In genomic region chr11:75796536-75797246, GRCm38 (mm10) we compare ENCODE assay signal across 9 mouse cellular contexts. TPM values are rescaled to one million over a fixed set of nuclear protein-coding genes. Genes with fewer than 3 reads are reported as not detected.
DNase-seq lines count a peak whose midpoint lies in the region; ATAC-seq and TF ChIP-seq lines count a peak whose summit lies in the region.
"Had no signal": no experiment of that assay in that cellular context is flagged by ENCODE, and none has a peak within 500 bp of the region (broad histone marks: within the 10 kb centered on the region; RNA-seq: fewer than 3 reads in every experiment).

No protein-coding gene starts in this region.

- H3K4me3 ChIP-seq in heart, adult 2 months, result no peak overlapping the region
- peak overlapping the region; percentile 51 for H3K4me3 ChIP-seq in midbrain, embryonic 13.5 days (replicated peaks)
- no peak overlapping the region for H3K4me3 ChIP-seq in midbrain, embryonic 11.5 days (ENCODE audit: low read depth, low read length)
- peak overlapping the region; percentile 48 for H3K4me3 ChIP-seq in hindbrain, postnatal 0 days (ENCODE audit: low read length)
- no peak overlapping the region for H3K4me3 ChIP-seq in testis, adult 2 months (ENCODE audit: control insufficient read depth, low read depth, low read length)

- DNase-seq in heart, adult 2 months, result peak in 1 of 2 experiments; percentile 9
- no peak for DNase-seq in heart, postnatal 4 days
- DNase-seq in midbrain, embryonic 11.5 days (ENCODE audit: low spot score, missing footprints), result no peak
- DNase-seq in hindbrain, postnatal 0 days (ENCODE audit: low spot score), result no peak
- DNase-seq in spleen, adult 18-20 months, result no peak
- DNase-seq in spleen, postnatal 4 days (ENCODE audit: low spot score in 2 of 2), result no peak

- WGBS in heart, adult 2 months, result 69% methylated on average over 13 of the region's 13 CpGs
- WGBS in midbrain, embryonic 13.5 days, result 71% methylated on average over 13 of the region's 13 CpGs
- WGBS in midbrain, embryonic 11.5 days, result 69% methylated on average over 13 of the region's 13 CpGs
- WGBS in hindbrain, postnatal 0 days, result 65% methylated on average over 13 of the region's 13 CpGs

- H3K9me3 ChIP-seq in midbrain, embryonic 13.5 days, result no peaks in the 10 kb centered on the region
- no peaks in the 10 kb centered on the region for H3K9me3 ChIP-seq in midbrain, embryonic 11.5 days (ENCODE audit: control insufficient read depth, low read length)
- H3K9me3 ChIP-seq in hindbrain, postnatal 0 days (ENCODE audit: low read length), result no peaks in the 10 kb centered on the region

- intact Hi-C loops in heart, adult 2 months (cut with DNase I), result no loop called here

- no peak overlapping the region for H3K27ac ChIP-seq in heart, adult 2 months
- no peak overlapping the region for H3K27ac ChIP-seq in midbrain, embryonic 13.5 days
- H3K27ac ChIP-seq in midbrain, embryonic 11.5 days (ENCODE audit: low read depth, low read length), result no peak overlapping the region
- peak overlapping the region; percentile 48; the same call in 1 of the 2 replicates for H3K27ac ChIP-seq in hindbrain, postnatal 0 days
- H3K27ac ChIP-seq in testis, adult 2 months (ENCODE audit: control insufficient read depth, insufficient read depth, low read depth, low read length), result 0 out of 2 replicates have a peak overlapping the region, but pooled peaks have one; percentile 2

- H3K4me2 ChIP-seq in midbrain, embryonic 13.5 days (replicated peaks), result peak overlapping the region; percentile 62
- no peak overlapping the region for H3K4me2 ChIP-seq in midbrain, embryonic 11.5 days
- peak overlapping the region; percentile 61 for H3K4me2 ChIP-seq in hindbrain, postnatal 0 days (ENCODE audit: low read depth, low read length)

- no peaks in the 10 kb centered on the region for H3K36me3 ChIP-seq in heart, adult 2 months (ENCODE audit: control insufficient read depth, insufficient read depth, low read length)
- H3K36me3 ChIP-seq in midbrain, embryonic 13.5 days, result no peaks in the 10 kb centered on the region
- no peaks in the 10 kb centered on the region for H3K36me3 ChIP-seq in midbrain, embryonic 11.5 days (ENCODE audit: control insufficient read depth, insufficient read depth, low read length)
- H3K36me3 ChIP-seq in hindbrain, postnatal 0 days (ENCODE audit: insufficient read depth, low read length), result no peaks in the 10 kb centered on the region
- no peaks in the 10 kb centered on the region for H3K36me3 ChIP-seq in testis, adult 2 months (ENCODE audit: control insufficient read depth, insufficient read depth, low read length)

- H3K27me3 ChIP-seq in heart, adult 2 months (ENCODE audit: control insufficient read depth, insufficient read depth, low read length), result peaks cover 4% of the 10 kb centered on the region
- H3K27me3 ChIP-seq in midbrain, embryonic 13.5 days, result peaks cover 54% of the 10 kb centered on the region
- peaks cover 40% of the 10 kb centered on the region for H3K27me3 ChIP-seq in midbrain, embryonic 11.5 days (ENCODE audit: control insufficient read depth, insufficient read depth, low read length)
- peaks cover 6% of the 10 kb centered on the region for H3K27me3 ChIP-seq in hindbrain, postnatal 0 days (ENCODE audit: insufficient read depth, low read length)
- H3K27me3 ChIP-seq in testis, adult 2 months (ENCODE audit: control insufficient read depth, insufficient read depth, low read length), result no peaks in the 10 kb centered on the region

- ATAC-seq in midbrain, embryonic 13.5 days, result peak; percentile 15; the same call in 1 of the 2 replicates
- ATAC-seq in midbrain, embryonic 11.5 days (ENCODE audit: low FRiP score), result no peak
- no peak; the same call in 1 of the 2 replicates for ATAC-seq in hindbrain, postnatal 0 days

- TF ChIP-seq CTCF in heart, adult 2 months (IDR thresholded peaks at IDR 0.05), result no peak
- no peak for TF ChIP-seq CTCF in hindbrain, postnatal 0 days (IDR thresholded peaks at IDR 0.05; ENCODE audit: low read depth)
- TF ChIP-seq CTCF in testis, adult 2 months (IDR thresholded peaks at IDR 0.05; ENCODE audit: control insufficient read depth, insufficient read depth, insufficient replicate concordance, low read depth, low read length), result no peak

- H3K79me2 ChIP-seq in heart, adult 2 months (replicated peaks; ENCODE audit: control insufficient read depth, insufficient read depth, low read length), result no peaks in the 10 kb centered on the region

- no peaks in the 10 kb centered on the region; the same call in 1 of the 2 replicates for H3K4me1 ChIP-seq in heart, adult 2 months (ENCODE audit: control insufficient read depth, insufficient read depth, low read length)
- peaks cover 20% of the 10 kb centered on the region for H3K4me1 ChIP-seq in midbrain, embryonic 13.5 days (replicated peaks)
- H3K4me1 ChIP-seq in midbrain, embryonic 11.5 days (ENCODE audit: control insufficient read depth, insufficient read depth, low read length), result peaks cover 12% of the 10 kb centered on the region; the same call in 1 of the 2 replicates
- no peaks in the 10 kb centered on the region for H3K4me1 ChIP-seq in hindbrain, postnatal 0 days (ENCODE audit: insufficient read depth, low read length)
- peaks cover 8% of the 10 kb centered on the region; the same call in 1 of the 2 replicates for H3K4me1 ChIP-seq in testis, adult 2 months (ENCODE audit: control insufficient read depth, insufficient read depth, low read length)

- no peak for TF ChIP-seq POLR2A in heart, adult 2 months (IDR thresholded peaks at IDR 0.05; ENCODE audit: insufficient read depth, low read depth, low read length)
- TF ChIP-seq POLR2A in testis, adult 2 months (IDR thresholded peaks at IDR 0.05; ENCODE audit: control insufficient read depth, low read depth, low read length), result no peak

- 0 out of 2 replicates have a peak, but pooled peaks have one; percentile 18 for TF ChIP-seq EP300 in heart, adult 2 months (IDR thresholded peaks at IDR 0.05; ENCODE audit: insufficient read depth, low read depth, low read length)

- no peak overlapping the region for H3K9ac ChIP-seq in heart, adult 2 months (ENCODE audit: low read depth, low read length)
- no peak overlapping the region for H3K9ac ChIP-seq in midbrain, embryonic 13.5 days (replicated peaks)
- H3K9ac ChIP-seq in midbrain, embryonic 11.5 days (ENCODE audit: low read length), result no peak overlapping the region
- H3K9ac ChIP-seq in hindbrain, postnatal 0 days (replicated peaks; ENCODE audit: low read length), result peak overlapping the region; percentile 56; the same call in 1 of the 2 replicates

RNA-seq across cellular contexts. Expression of gene Doc2b, which starts 0.8 kb away (rescaled TPM):
- under 1 TPM; 0.52 to 0.61 TPM for total RNA-seq in heart, adult 2 months (2021)
- polyA plus RNA-seq in heart, adult 2 months (2012; rRNA removed), result 0.14 and 0.41 TPM in 2 replicates
- total RNA-seq in heart, postnatal 4 days (2021), result under 1 TPM; 0.33 to 0.47 TPM
- 1.0 and 1.1 TPM in 2 replicates for polyA plus RNA-seq in midbrain, embryonic 13.5 days (2015; fragmentation: Nextera tagmentation; extraction: Ambion mirVana)
- 0.58 and 0.68 TPM in 2 replicates for polyA plus RNA-seq in midbrain, embryonic 11.5 days (2014; fragmentation: Nextera tagmentation; extraction: Ambion mirVana)
- total RNA-seq in hindbrain, postnatal 0 days (2014; rRNA removed), result 12.7 and 12.8 TPM in 2 replicates
- polyA plus RNA-seq in hindbrain, postnatal 0 days (2015; fragmentation: Nextera tagmentation; extraction: Ambion mirVana), result 4.0 and 4.3 TPM in 2 replicates
- 0.78 and 0.96 TPM in 2 replicates for polyA plus RNA-seq in testis, adult 2 months (2012; rRNA removed)
- total RNA-seq: common myeloid progenitor, adult 5-6 weeks had no signal

Comparison
In these comparisons a context has a peak if more than half of its experiments do, and no peak if none do; other contexts are left out.
1. H3K4me3 ChIP-seq: peak in midbrain, embryonic 13.5 days (single experiment) and hindbrain, postnatal 0 days (single experiment); none in heart, adult 2 months (single experiment), midbrain, embryonic 11.5 days (single experiment) and testis, adult 2 months (single experiment).
2. H3K27ac ChIP-seq: peak in hindbrain, postnatal 0 days (single experiment) and testis, adult 2 months (single experiment); none in heart, adult 2 months (single experiment), midbrain, embryonic 13.5 days (single experiment) and midbrain, embryonic 11.5 days (single experiment).